Mouse (Mus musculus) small intestine, adult 2 months (tissue): ENCODE data around the gene Cntnap5a.

Experiments
- CTCF ChIP-seq: fragments of 200-500 bp; IDR thresholded peaks from 2 replicates; pipeline ENCODE4 v1.5.1; 2012; ENCODE audit warnings: low read depth, mild to moderate bottlenecking, control low read depth, inconsistent platforms, low read length, moderate library complexity, mixed read lengths; ENCODE audit not compliant: insufficient replicate concordance, insufficient read length; ENCODE audit errors: extremely low read depth
- POLR2A ChIP-seq: fragments of 200-500 bp; IDR thresholded peaks from 2 replicates; pipeline ENCODE4 v1.6.1; 2012; ENCODE audit warnings: low read depth, mild to moderate bottlenecking, control low read depth, inconsistent platforms, low read length, moderate library complexity

GRCm38 (mm10) chr1:115932045-115932444, 247.5 kb downstream of the Cntnap5a start:
- TF ChIP-seq CTCF (no peak), POLR2A (no peak)
